Mouse (Mus musculus) kidney, adult 10 weeks (tissue): Measurements from ENCODE around the gene Gm3532. TPM values are rescaled to one million over a fixed set of nuclear protein-coding genes. Genes with fewer than 3 reads are reported as not detected.

ENCODE experiments used
- polyA plus RNA-seq: library from polyadenylated mRNA; stranded (reverse); fragments of 350-450 nt; fragmentation: Illumina TruSeq; extraction: RNeasy Lipid Tissue Mini Kit (QIAGEN cat#74804); gene quantifications from one replicate; pipeline ENCODE4 v1.2.3, GENCODE M21; 2014; ENCODE audit warnings: low read depth, low replicate concordance

The Gm3532 gene
- polyA plus RNA-seq, result not detected

GRCm38 (mm10) chr14:5538196-5538595 lies at the start of gene Gm3532:
Gm3532 (plus strand) TSS chr14:5538496.

GRCm38 (mm10) chr14:5501374-5501773 lies 36.9 kb upstream of the Gm3532 start, which contains the start of gene Gm3488:
Gm3488 (plus strand) TSS chr14:5501674.

Other genes starting within 250 kb of the Gm3532 start
- gene Gm3542, start 203.6 kb upstream of the Gm3532 start, polyA plus RNA-seq, result not detected
- not detected for gene Gm3500, start 149.4 kb upstream of the Gm3532 start, polyA plus RNA-seq
- 0.28 TPM for gene Gm3194, start 83.0 kb upstream of the Gm3532 start, polyA plus RNA-seq
- gene Gm8246, start 60.7 kb upstream of the Gm3532 start, polyA plus RNA-seq, result not detected
- gene Gm3187, start 54.3 kb upstream of the Gm3532 start, polyA plus RNA-seq, result not detected
- gene Gm3488, start 36.8 kb upstream of the Gm3532 start, polyA plus RNA-seq, result 0.24 TPM
- not detected for gene Gm8265, start 94.5 kb downstream of the Gm3532 start, polyA plus RNA-seq
- gene Gm9603, start 149.0 kb downstream of the Gm3532 start, polyA plus RNA-seq, result not detected
- not detected for gene Gm3373, start 203.1 kb downstream of the Gm3532 start, polyA plus RNA-seq